Mouse (Mus musculus): Measurements from ENCODE around the gene Zic4.

DNA sequence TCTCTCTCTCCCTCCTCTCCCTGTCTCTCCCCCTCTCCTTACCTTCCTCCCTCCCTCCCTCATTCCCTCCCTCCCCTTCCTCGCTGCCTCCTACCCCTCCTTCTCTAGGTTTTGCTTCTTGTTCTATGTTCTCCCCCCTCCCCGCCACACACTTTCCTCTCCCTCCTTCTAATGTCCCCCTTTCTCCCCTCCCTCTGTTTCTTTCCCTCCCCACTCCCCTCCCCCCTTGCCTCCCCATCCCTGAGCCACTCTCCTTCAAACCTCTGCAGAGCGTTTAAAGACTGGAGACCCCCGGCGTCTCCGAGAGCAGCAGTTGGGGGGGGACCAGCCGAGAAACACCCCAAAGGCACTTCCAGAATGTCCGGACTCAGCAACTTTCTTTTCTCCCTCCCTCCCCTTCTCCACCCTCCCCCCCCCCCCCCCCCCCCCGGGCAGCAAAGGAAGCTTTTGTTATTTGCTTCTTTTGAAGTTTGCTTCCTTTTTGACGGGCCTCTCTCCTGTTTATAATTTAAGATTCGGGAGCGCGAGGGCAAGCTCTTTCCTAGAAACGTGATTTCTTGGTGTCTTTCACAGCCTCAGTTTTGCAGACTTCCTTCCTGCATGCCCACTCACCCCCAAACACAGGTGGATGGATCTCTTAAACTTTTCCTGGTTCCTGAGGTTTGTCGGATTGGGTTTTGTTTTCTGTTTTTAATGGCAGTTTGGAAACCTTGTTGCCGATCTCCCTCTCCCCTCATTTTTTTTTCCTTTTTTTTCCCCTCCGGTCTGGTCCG is 4.2 kb downstream of the Zic4 start:
- TF ChIP-seq GATA1 (IDR thresholded peaks at IDR 0.05; ENCODE audit: low read length) (no peak), TAL1 (IDR thresholded peaks at IDR 0.05; ENCODE audit: low read length) (no peak)

Data from erythroblast, embryonic 14.5 days (primary cell).